Mouse (Mus musculus) liver, embryonic 14.5 days (tissue): Measurements from ENCODE around the gene Lrrc15.

ENCODE experiments used
- CTCF ChIP-seq: IDR thresholded peaks from 2 replicates; pipeline ENCODE4 v1.5.1; 2016; ENCODE audit warnings: antibody characterized with exemption, low read depth, control low read depth
- EP300 ChIP-seq: IDR thresholded peaks from 2 replicates; pipeline ENCODE4 v1.6.1; 2016; ENCODE audit warnings: antibody characterized with exemption, low read depth

DNA sequence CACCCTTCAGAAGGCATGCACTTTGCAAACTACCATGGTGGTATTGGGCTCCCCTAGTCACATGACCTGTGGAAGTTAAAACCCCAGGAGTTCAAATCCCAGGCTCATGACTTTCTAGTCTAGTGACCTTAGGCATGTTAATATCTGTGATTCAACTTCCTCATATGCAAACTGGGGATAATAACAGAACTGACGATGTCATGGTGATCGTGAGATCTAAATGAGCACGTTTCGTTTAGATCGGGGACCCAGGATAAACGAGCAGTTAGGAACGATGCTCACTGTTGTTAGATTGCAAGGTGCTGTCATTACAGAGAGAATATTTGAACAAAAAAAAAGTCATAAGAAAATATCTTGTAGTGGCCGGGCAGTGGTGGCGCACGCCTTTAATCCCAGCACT lies 20.9 kb downstream of the Lrrc15 start:
- TF ChIP-seq CTCF, result no peak
- no peak for TF ChIP-seq EP300
